Mouse (Mus musculus): ENCODE results near the gene Tmem211. TPM values are rescaled to one million over a fixed set of nuclear protein-coding genes. Genes with fewer than 3 reads are reported as not detected.

The Tmem211 gene
- total RNA-seq (2023): not detected

GRCm38 (mm10) chr5:113226632-113227102 is at the start of gene Tmem211:
Gene Tmem211 (plus strand): TSS chr5:113226909.

GRCm38 (mm10) chr5:113221147-113221865 is 5.4 kb upstream of the Tmem211 start, which contains the start of gene 2900026A02Rik:
Gene 2900026A02Rik (minus strand): TSS chr5:113221236.

Other genes starting within 250 kb of the Tmem211 start
- gene Grk3, start 211.1 kb upstream of the Tmem211 start, total RNA-seq (2023): 7.3 TPM
- not detected for gene Crybb2, start 156.8 kb upstream of the Tmem211 start, total RNA-seq (2023)
- gene Crybb3, start 145.3 kb upstream of the Tmem211 start, total RNA-seq (2023): 0.49 TPM
- gene 2900026A02Rik, start 5.7 kb upstream of the Tmem211 start, total RNA-seq (2023): 1.6 TPM
- not detected for gene Sgsm1, start 83.9 kb downstream of the Tmem211 start, total RNA-seq (2023)
- gene Aym1, start 130.4 kb downstream of the Tmem211 start, total RNA-seq (2023): not detected

Data from CD8-positive naive resting alpha-beta T cell, adult 57 days (primary cell).